Mouse (Mus musculus) spleen, adult 18-20 months (tissue): ENCODE measurements around the gene Irak3.
"Not testable (repeated sequence)": the region's sequence is repeated elsewhere in the genome, so short reads cannot be mapped to it uniquely, and the experiment has no call there.

Experiments used
- DNase-seq, 2 experiments: peaks; one replicate each; pipeline ENCODE4 v3.0.0; 2022; ENCODE audit warnings: mixed read lengths in 2 of 2

Gene Irak3

GRCm38 (mm10) chr10:120160533-120160932 is 41.4 kb downstream of the Irak3 start:
- no peak for DNase-seq

- no peak for DNase-seq
Measured at GRCm38 (mm10) chr10:120153911-120154310, 48.0 kb downstream of the Irak3 start.

- DNase-seq: no peak
Measured at GRCm38 (mm10) chr10:120151672-120152071, 50.3 kb downstream of the Irak3 start.

GRCm38 (mm10) chr10:120140916-120141516 is 60.9 kb downstream of the Irak3 start:
- no peak for DNase-seq

GRCm38 (mm10) chr10:120140193-120140592 is 61.7 kb downstream of the Irak3 start:
- no peak for DNase-seq

GRCm38 (mm10) chr10:120136020-120136562 is 65.8 kb downstream of the Irak3 start:
- DNase-seq: no peak

- no peak for DNase-seq
Measured at GRCm38 (mm10) chr10:120133697-120134096, 68.2 kb downstream of the Irak3 start.

GRCm38 (mm10) chr10:120130621-120131020 is 71.3 kb downstream of the Irak3 start:
- DNase-seq: peak in 1 of 2 experiments; percentile 30

GRCm38 (mm10) chr10:120128601-120129277 is 73.2 kb downstream of the Irak3 start:
- DNase-seq: no peak

GRCm38 (mm10) chr10:120125465-120125857 is 76.5 kb downstream of the Irak3 start:
- no peak for DNase-seq

- peak; percentile 58 to 79 for DNase-seq
Measured at GRCm38 (mm10) chr10:120124801-120125464, 77.0 kb downstream of the Irak3 start.

GRCm38 (mm10) chr10:120123721-120124120 is 78.2 kb downstream of the Irak3 start:
- DNase-seq: no peak

GRCm38 (mm10) chr10:120115249-120115648 is 86.7 kb downstream of the Irak3 start:
- DNase-seq: no peak

- no peak for DNase-seq
Measured at GRCm38 (mm10) chr10:120114493-120114892, 87.4 kb downstream of the Irak3 start.

- no peak for DNase-seq
Measured at GRCm38 (mm10) chr10:120113980-120114379, 88.0 kb downstream of the Irak3 start.

GRCm38 (mm10) chr10:120113482-120113881 is 88.4 kb downstream of the Irak3 start:
- not testable (repeated sequence) for DNase-seq

- DNase-seq: peak; percentile 98 to 100
Measured at GRCm38 (mm10) chr10:120112507-120113396, 89.2 kb downstream of the Irak3 start, which contains the start of gene Helb. Helb (minus strand) TSS chr10:120112987.

- DNase-seq: no peak
Measured at GRCm38 (mm10) chr10:120111691-120112319, 90.1 kb downstream of the Irak3 start.

GRCm38 (mm10) chr10:120100806-120101205 is 101.1 kb downstream of the Irak3 start:
- DNase-seq: no peak

GRCm38 (mm10) chr10:120097564-120097963 is 104.4 kb downstream of the Irak3 start:
- DNase-seq: no peak

- no peak for DNase-seq
Measured at GRCm38 (mm10) chr10:120095716-120096115, 106.2 kb downstream of the Irak3 start.

- no peak for DNase-seq
Measured at GRCm38 (mm10) chr10:120095136-120095535, 106.8 kb downstream of the Irak3 start.
